Mouse (Mus musculus) cerebellum, adult 11-12 months (tissue): ENCODE results near the gene Ribc2.

Experiments used
- DNase-seq: peaks from one replicate; pipeline ENCODE4 v3.0.0; 2022

The Ribc2 gene

GRCm38 (mm10) chr15:85131275-85132192, at the start of gene Ribc2, which contains the start of gene Smc1b:
Gene Ribc2 (plus strand): TSS chr15:85132078.
Gene Smc1b (minus strand): TSS chr15:85131964.
- peak; percentile 28 for DNase-seq

GRCm38 (mm10) chr15:85085641-85086040, 46.2 kb upstream of the Ribc2 start:
- DNase-seq, result no peak

- DNase-seq, result no peak
Measured at GRCm38 (mm10) chr15:85132193-85132520, 279 bp downstream of the Ribc2 start.

- DNase-seq, result no peak
Measured at GRCm38 (mm10) chr15:85135143-85135542, 3.3 kb downstream of the Ribc2 start.

GRCm38 (mm10) chr15:85141290-85141689, 9.4 kb downstream of the Ribc2 start:
- DNase-seq, result no peak

- no peak for DNase-seq
Measured at GRCm38 (mm10) chr15:85142441-85142840, 10.6 kb downstream of the Ribc2 start.

- no peak for DNase-seq
Measured at GRCm38 (mm10) chr15:85143161-85143560, 11.3 kb downstream of the Ribc2 start.

- DNase-seq, result no peak
Measured at GRCm38 (mm10) chr15:85143747-85144146, 11.9 kb downstream of the Ribc2 start.

GRCm38 (mm10) chr15:85144249-85144648, 12.4 kb downstream of the Ribc2 start:
- DNase-seq, result no peak

GRCm38 (mm10) chr15:85151433-85151918, 19.6 kb downstream of the Ribc2 start:
- DNase-seq, result peak; percentile 10

- DNase-seq, result no peak
Measured at GRCm38 (mm10) chr15:85152577-85152976, 20.7 kb downstream of the Ribc2 start.

GRCm38 (mm10) chr15:85154091-85154490, 22.2 kb downstream of the Ribc2 start:
- no peak for DNase-seq

- no peak for DNase-seq
Measured at GRCm38 (mm10) chr15:85156198-85156597, 24.3 kb downstream of the Ribc2 start.

- no peak for DNase-seq
Measured at GRCm38 (mm10) chr15:85161416-85161815, 29.5 kb downstream of the Ribc2 start.

GRCm38 (mm10) chr15:85162693-85163663, 31.1 kb downstream of the Ribc2 start:
- no peak for DNase-seq

GRCm38 (mm10) chr15:85166433-85166933, 34.6 kb downstream of the Ribc2 start:
- DNase-seq, result no peak

GRCm38 (mm10) chr15:85167086-85167679, 35.3 kb downstream of the Ribc2 start:
- no peak for DNase-seq

GRCm38 (mm10) chr15:85172054-85172453, 40.2 kb downstream of the Ribc2 start:
- DNase-seq, result no peak

- DNase-seq, result no peak
Measured at GRCm38 (mm10) chr15:85173425-85173824, 41.5 kb downstream of the Ribc2 start.

- DNase-seq, result no peak
Measured at GRCm38 (mm10) chr15:85174060-85174459, 42.2 kb downstream of the Ribc2 start.

GRCm38 (mm10) chr15:85177576-85177975, 45.7 kb downstream of the Ribc2 start:
- no peak for DNase-seq

GRCm38 (mm10) chr15:85178172-85178571, 46.3 kb downstream of the Ribc2 start:
- DNase-seq, result no peak
